Mouse (Mus musculus): ENCODE measurements at regions not wholly inside any gene's neighbourhood (a gene's known extent, or its start where the extent isn't known, plus 50 kb on each side); places are given as distances from the start of the nearest gene placed in this dataset.
A peak's percentile ranks its signal among the peaks of the same experiment; 100 is the strongest.

GRCm38 (mm10) chr17:4296521-4297155 lies 600.6 kb upstream of the Nox3 start:
- peak; percentile 56 for DNase-seq (ENCODE audit: low spot score)

GRCm38 (mm10) chr17:4297156-4297535 lies 601.1 kb upstream of the Nox3 start:
- no peak for DNase-seq (ENCODE audit: low spot score)

- peak; percentile 6 for DNase-seq (ENCODE audit: low spot score)
Measured at GRCm38 (mm10) chr17:4301142-4301853, 605.2 kb upstream of the Nox3 start.

- no peak for DNase-seq (ENCODE audit: low spot score)
Measured at GRCm38 (mm10) chr17:4311785-4312379, 615.8 kb upstream of the Nox3 start.

- DNase-seq (ENCODE audit: low spot score): no peak
Measured at GRCm38 (mm10) chr17:4319141-4319540, 623.1 kb upstream of the Nox3 start.

- DNase-seq (ENCODE audit: low spot score): no peak
Measured at GRCm38 (mm10) chr17:4328810-4329209, 632.7 kb upstream of the Nox3 start.

- DNase-seq (ENCODE audit: low spot score): no peak
Measured at GRCm38 (mm10) chr17:4331650-4332049, 635.6 kb upstream of the Nox3 start.

- DNase-seq (ENCODE audit: low spot score): no peak
Measured at GRCm38 (mm10) chr17:4333091-4333490, 637.0 kb upstream of the Nox3 start.

- no peak for DNase-seq (ENCODE audit: low spot score)
Measured at GRCm38 (mm10) chr17:4353018-4353417, 641.1 kb upstream of the Arid1b start.

GRCm38 (mm10) chr17:4355506-4356218 lies 638.5 kb upstream of the Arid1b start:
- DNase-seq (ENCODE audit: low spot score): peak; percentile 46

- DNase-seq (ENCODE audit: low spot score): no peak
Measured at GRCm38 (mm10) chr17:4360413-4361320, 633.5 kb upstream of the Arid1b start.

- DNase-seq (ENCODE audit: low spot score): no peak
Measured at GRCm38 (mm10) chr17:4365811-4366210, 628.3 kb upstream of the Arid1b start.

- no peak for DNase-seq (ENCODE audit: low spot score)
Measured at GRCm38 (mm10) chr17:4380449-4380848, 613.7 kb upstream of the Arid1b start.

GRCm38 (mm10) chr17:4380873-4381272 lies 613.3 kb upstream of the Arid1b start:
- DNase-seq (ENCODE audit: low spot score): no peak

GRCm38 (mm10) chr17:4381896-4382685 lies 612.0 kb upstream of the Arid1b start:
- no peak for DNase-seq (ENCODE audit: low spot score)

GRCm38 (mm10) chr17:4382716-4383115 lies 611.4 kb upstream of the Arid1b start:
- no peak for DNase-seq (ENCODE audit: low spot score)

GRCm38 (mm10) chr17:4387616-4388015 lies 606.5 kb upstream of the Arid1b start:
- no peak for DNase-seq (ENCODE audit: low spot score)

- no peak for DNase-seq (ENCODE audit: low spot score)
Measured at GRCm38 (mm10) chr17:4390012-4390411, 604.1 kb upstream of the Arid1b start.

GRCm38 (mm10) chr17:4390577-4390976 lies 603.6 kb upstream of the Arid1b start:
- DNase-seq (ENCODE audit: low spot score): no peak

- no peak for DNase-seq (ENCODE audit: low spot score)
Measured at GRCm38 (mm10) chr17:4391210-4391609, 602.9 kb upstream of the Arid1b start.

GRCm38 (mm10) chr17:4396119-4396518 lies 598.0 kb upstream of the Arid1b start:
- DNase-seq (ENCODE audit: low spot score): no peak
